Mouse (Mus musculus): ENCODE results near the gene March5. TPM values are rescaled to one million over a fixed set of nuclear protein-coding genes. Genes with fewer than 3 reads are reported as not detected.

The March5 gene
- 136 TPM for polyA plus RNA-seq (2017; shearing (Covaris generic))

GRCm38 (mm10) chr19:37207303-37208175, at the start of gene March5:
March5 (plus strand) TSS chr19:37207543.

GRCm38 (mm10) chr19:37208176-37208755, 923 bp downstream of the March5 start, which contains the start of gene Cpeb3:
Cpeb3 (minus strand) TSS chr19:37208601.

Other genes with a start within 250 kb of the March5 start
- 2.6 TPM for gene Cpeb3, start 1.1 kb downstream of the March5 start, polyA plus RNA-seq (2017; shearing (Covaris generic))
- 66.9 TPM for gene Ide, start 130.3 kb downstream of the March5 start, polyA plus RNA-seq (2017; shearing (Covaris generic))
- 1.9 TPM for gene Kif11, start 168.9 kb downstream of the March5 start, polyA plus RNA-seq (2017; shearing (Covaris generic))
- 0.16 TPM for gene Hhex, start 227.3 kb downstream of the March5 start, polyA plus RNA-seq (2017; shearing (Covaris generic))

All from effector memory CD4-positive, alpha-beta T cell, adult 7 months (primary cell).